Mouse (Mus musculus) spleen, adult 2 months (tissue): ENCODE measurements around the gene Sema3e.

Experiments
- CTCF ChIP-seq: fragments of 200-500 bp; IDR thresholded peaks from 2 replicates; pipeline ENCODE4 v1.5.1; 2011; ENCODE audit warnings: mild to moderate bottlenecking, inconsistent platforms; ENCODE audit not compliant: insufficient read depth, insufficient read length, insufficient replicate concordance; ENCODE audit errors: extremely low read depth
- POLR2A ChIP-seq: fragments of 200-500 bp; IDR thresholded peaks from 2 replicates; pipeline ENCODE4 v1.6.1; 2011; ENCODE audit warnings: low read depth, low read length, inconsistent platforms

DNA sequence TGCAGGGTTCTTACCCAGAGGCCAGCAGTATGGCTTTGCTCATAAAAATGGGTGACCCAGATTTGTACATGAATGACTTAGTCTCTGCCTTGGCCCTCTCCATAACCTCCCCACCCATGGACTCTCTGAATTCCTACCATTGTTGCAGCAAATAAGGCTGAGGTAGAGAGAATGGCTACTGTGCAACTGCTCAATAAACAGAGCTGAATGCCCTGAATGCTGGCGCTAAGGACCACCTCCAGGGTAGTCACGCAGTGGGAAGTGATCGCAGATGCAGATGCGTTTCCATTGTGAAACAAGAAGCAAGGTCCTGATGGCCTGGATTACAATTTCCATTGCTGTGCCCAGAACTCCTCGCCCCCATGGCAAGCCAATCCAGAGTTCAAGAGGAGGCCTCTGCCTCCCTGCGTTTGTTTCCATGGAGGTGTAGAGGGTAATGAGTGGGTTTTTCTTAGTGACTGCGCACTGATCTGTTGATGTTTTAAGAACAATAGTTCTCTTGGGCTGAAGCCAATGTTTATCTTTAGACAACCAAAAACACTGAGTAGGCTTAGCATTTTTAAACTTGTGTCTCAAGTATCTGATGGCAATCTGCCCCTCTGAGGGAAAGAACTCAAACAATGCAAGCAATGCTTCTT is 42.5 kb upstream of the Sema3e start:
- TF ChIP-seq POLR2A (no peak), CTCF (no peak)
